Mouse (Mus musculus) lung, postnatal 0 days (tissue): Measurements from ENCODE around the gene Mvd. TPM values are rescaled to one million over a fixed set of nuclear protein-coding genes. Genes with fewer than 3 reads are reported as not detected.

Source experiments
- ATAC-seq: fragments of 200-750 bp; cut with Nextera tagmentation; 2 replicates; pipeline ENCODE4 v1.8.0; 2017; ENCODE audit warnings: moderate library complexity
- DNase-seq: peaks from one replicate; pipeline ENCODE4 v3.0.0-alpha.2; 2016; ENCODE audit warnings: low spot score
- H3K27ac ChIP-seq: fragments of 300-500 bp; sonication (generic); 2 replicates; pipeline ENCODE4 v1.5.1; 2014; ENCODE audit warnings: antibody characterized with exemption, mild to moderate bottlenecking, low read length, mixed read lengths
- H3K27me3 ChIP-seq: fragments of 300-500 bp; sonication (generic); replicated peaks from 2 replicates; pipeline ENCODE4 v1.6.1; 2014; ENCODE audit warnings: low read length, mixed read lengths; ENCODE audit not compliant: insufficient read depth
- H3K36me3 ChIP-seq: fragments of 300-500 bp; sonication (generic); 2 replicates; pipeline ENCODE4 v1.6.1; 2014; ENCODE audit warnings: low read length, mixed read lengths; ENCODE audit not compliant: insufficient read depth
- H3K4me1 ChIP-seq: fragments of 300-500 bp; sonication (generic); 2 replicates; pipeline ENCODE4 v1.6.1; 2014; ENCODE audit warnings: antibody characterized with exemption, low read depth, low read length, mixed read lengths; ENCODE audit not compliant: insufficient read depth
- H3K4me2 ChIP-seq: fragments of 300-500 bp; sonication (generic); replicated peaks from 2 replicates; pipeline ENCODE4 v1.6.1; 2014; ENCODE audit warnings: low read depth, mild to moderate bottlenecking, low read length, moderate library complexity, mixed read lengths
- H3K4me3 ChIP-seq: fragments of 300-500 bp; sonication (generic); 2 replicates; pipeline ENCODE4 v1.5.1; 2014; ENCODE audit warnings: low read depth, low read length
- H3K9ac ChIP-seq: fragments of 300-500 bp; sonication (generic); replicated peaks from 2 replicates; pipeline ENCODE4 v1.6.1; 2014; ENCODE audit warnings: low read depth, mild to moderate bottlenecking
- H3K9me3 ChIP-seq: fragments of 300-500 bp; sonication (generic); 2 replicates; pipeline ENCODE4 v1.6.1; 2016; ENCODE audit warnings: low read length, mixed read lengths
- CTCF ChIP-seq: IDR thresholded peaks from 2 replicates; pipeline ENCODE4 v1.5.1; 2016; ENCODE audit warnings: antibody characterized with exemption, mild to moderate bottlenecking
- EP300 ChIP-seq: IDR thresholded peaks from 2 replicates; pipeline ENCODE4 v1.6.1; 2016; ENCODE audit warnings: antibody characterized with exemption, mild to moderate bottlenecking, control low read depth
- WGBS: fragments of 180-500 bp; shearing (Covaris S2); extraction: QIAGEN DNeasy Blood & Tissue Kit; methylation state at CpG from one replicate; pipeline ENCODE4 v1.1.7; 2014; 5-methylcytosine and 5-hydroxymethylcytosine counted together
- polyA plus RNA-seq: library from polyadenylated mRNA; unstranded; fragments of >200 nt; fragmentation: Nextera tagmentation; extraction: Ambion mirVana; gene quantifications from 2 replicates; pipeline ENCODE4 v1.2.1, GENCODE M21; 2015

The Mvd gene
- polyA plus RNA-seq, 1 experiment from 2014 or later = 29.2 TPM

- Histone ChIP-seq H3K27me3 (no peaks in the 10 kb centered on the region), H3K9me3 (no peaks in the 10 kb centered on the region), H3K27ac (peak overlapping the region; percentile 82), H3K4me2 (peak overlapping the region; percentile 81), H3K9ac (peak overlapping the region; percentile 62), H3K4me3 (peak overlapping the region; percentile 61), H3K36me3 (peaks cover 2% of the 10 kb centered on the region; the same call in 1 of the 2 replicates), H3K4me1 (peaks cover 6% of the 10 kb centered on the region)
- no peak for TF ChIP-seq EP300
- no peak for TF ChIP-seq CTCF
- 23% methylated on average over 18 of the region's 18 CpGs for WGBS
- ATAC-seq (peak; percentile 21; the same call in 1 of the 2 replicates), DNase-seq (peak; percentile 70)
Measured at GRCm38 (mm10) chr8:122431694-122432442, 11.4 kb downstream of the Mvd start.

- H3K4me2 ChIP-seq = no peak overlapping the region
- TF ChIP-seq CTCF (no peak), EP300 (no peak)
- no peak for ATAC-seq
- WGBS = 63% methylated on average over 3 of the region's 3 CpGs
- H3K9me3 ChIP-seq = no peaks in the 10 kb centered on the region
- peaks cover 4% of the 10 kb centered on the region; the same call in 1 of the 2 replicates for H3K36me3 ChIP-seq
- no peaks in the 10 kb centered on the region for H3K27me3 ChIP-seq
- H3K4me3 ChIP-seq = no peak overlapping the region
- H3K4me1 ChIP-seq = peaks cover 6% of the 10 kb centered on the region
- no peak overlapping the region for H3K27ac ChIP-seq
- no peak for DNase-seq
- H3K9ac ChIP-seq = no peak overlapping the region
Measured at GRCm38 (mm10) chr8:122430646-122431045, 12.6 kb downstream of the Mvd start.

GRCm38 (mm10) chr8:122430058-122430636 lies 13.1 kb downstream of the Mvd start:
- ATAC-seq (no peak), DNase-seq (peak; percentile 43)
- Histone ChIP-seq H3K36me3 (peaks cover 4% of the 10 kb centered on the region; the same call in 1 of the 2 replicates), H3K9me3 (no peaks in the 10 kb centered on the region), H3K4me1 (peaks cover 6% of the 10 kb centered on the region), H3K27me3 (no peaks in the 10 kb centered on the region), H3K9ac (no peak overlapping the region), H3K27ac (no peak overlapping the region), H3K4me3 (no peak overlapping the region), H3K4me2 (no peak overlapping the region)
- TF ChIP-seq EP300 (no peak), CTCF (no peak)
- WGBS = 71% methylated on average over 10 of the region's 10 CpGs

- WGBS = 82% methylated on average over 9 of the region's 9 CpGs
- TF ChIP-seq EP300 (no peak), CTCF (no peak)
- DNase-seq (no peak), ATAC-seq (no peak)
- no peak overlapping the region for H3K9ac ChIP-seq
- H3K4me2 ChIP-seq = no peak overlapping the region
- no peaks in the 10 kb centered on the region for H3K27me3 ChIP-seq
- H3K36me3 ChIP-seq = peaks cover 4% of the 10 kb centered on the region; the same call in 1 of the 2 replicates
- no peaks in the 10 kb centered on the region for H3K9me3 ChIP-seq
- H3K27ac ChIP-seq = no peak overlapping the region
- H3K4me1 ChIP-seq = peaks cover 5% of the 10 kb centered on the region
- H3K4me3 ChIP-seq = no peak overlapping the region
Measured at GRCm38 (mm10) chr8:122428163-122428562, 15.1 kb downstream of the Mvd start.

GRCm38 (mm10) chr8:122427607-122428006 lies 15.6 kb downstream of the Mvd start:
- ATAC-seq = no peak
- Histone ChIP-seq H3K9ac (no peak overlapping the region), H3K27me3 (no peaks in the 10 kb centered on the region), H3K4me3 (no peak overlapping the region), H3K4me1 (no peaks in the 10 kb centered on the region), H3K27ac (no peak overlapping the region), H3K36me3 (peaks cover 4% of the 10 kb centered on the region; the same call in 1 of the 2 replicates), H3K4me2 (no peak overlapping the region), H3K9me3 (no peaks in the 10 kb centered on the region)
- DNase-seq = no peak
- TF ChIP-seq EP300 = no peak
- TF ChIP-seq CTCF = no peak
- 90% methylated on average over 7 of the region's 7 CpGs for WGBS

GRCm38 (mm10) chr8:122426145-122426544 lies 17.1 kb downstream of the Mvd start:
- TF ChIP-seq CTCF (no peak), EP300 (no peak)
- WGBS = 72% methylated on average over 9 of the region's 9 CpGs
- no peak for ATAC-seq
- no peaks in the 10 kb centered on the region for H3K9me3 ChIP-seq
- H3K27me3 ChIP-seq = no peaks in the 10 kb centered on the region
- no peak for DNase-seq
- no peak overlapping the region for H3K27ac ChIP-seq
- H3K4me2 ChIP-seq = no peak overlapping the region
- no peak overlapping the region for H3K9ac ChIP-seq
- H3K4me1 ChIP-seq = no peaks in the 10 kb centered on the region
- no peak overlapping the region for H3K4me3 ChIP-seq
- H3K36me3 ChIP-seq = peaks cover 4% of the 10 kb centered on the region; the same call in 1 of the 2 replicates
